Mouse (Mus musculus) hindbrain, embryonic 12.5 days (tissue): Measurements from ENCODE around the gene Rbm15b. TPM values are rescaled to one million over a fixed set of nuclear protein-coding genes. Genes with fewer than 3 reads are reported as not detected.
A peak's percentile ranks its signal among the peaks of the same experiment; 100 is the strongest.

Experiments
- ATAC-seq: fragments of 200-750 bp; cut with Nextera tagmentation; 2 replicates; pipeline ENCODE4 v1.8.0; 2017; ENCODE audit warnings: moderate TSS enrichment; ENCODE audit not compliant: low FRiP score
- H3K27ac ChIP-seq: fragments of 300-500 bp; sonication (generic); 2 replicates; pipeline ENCODE4 v1.5.1; 2016; ENCODE audit warnings: mild to moderate bottlenecking
- H3K27me3 ChIP-seq: fragments of 300-500 bp; sonication (generic); 2 replicates; pipeline ENCODE4 v1.6.1; 2016; ENCODE audit warnings: mild to moderate bottlenecking
- H3K36me3 ChIP-seq: fragments of 300-500 bp; sonication (generic); 2 replicates; pipeline ENCODE4 v1.6.1; 2016; ENCODE audit warnings: mild to moderate bottlenecking
- H3K4me1 ChIP-seq: fragments of 300-500 bp; sonication (generic); 2 replicates; pipeline ENCODE4 v1.6.1; 2016
- H3K4me2 ChIP-seq: fragments of 300-500 bp; sonication (generic); replicated peaks from 2 replicates; pipeline ENCODE4 v1.6.1; 2016; ENCODE audit warnings: mild to moderate bottlenecking
- H3K4me3 ChIP-seq: fragments of 300-500 bp; sonication (generic); 2 replicates; pipeline ENCODE4 v1.5.1; 2016; ENCODE audit warnings: mild to moderate bottlenecking
- H3K9ac ChIP-seq: fragments of 300-500 bp; sonication (generic); 2 replicates; pipeline ENCODE4 v1.6.1; 2016; ENCODE audit warnings: mild to moderate bottlenecking, moderate library complexity
- H3K9me3 ChIP-seq: fragments of 300-500 bp; sonication (generic); replicated peaks from 2 replicates; pipeline ENCODE4 v1.6.1; 2016; ENCODE audit warnings: mild to moderate bottlenecking
- WGBS: fragments of 180-500 bp; shearing (Covaris S2); methylation state at CpG from one replicate; pipeline ENCODE4 v1.1.7; 2016; 5-methylcytosine and 5-hydroxymethylcytosine counted together
- polyA plus RNA-seq: library from polyadenylated mRNA; unstranded; fragments of >200 nt; fragmentation: Nextera tagmentation; extraction: Ambion mirVana; gene quantifications from 2 replicates; pipeline ENCODE4 v1.2.1, GENCODE M21; 2016

Rbm15b gene
- polyA plus RNA-seq = 30.1 and 33.0 TPM in 2 replicates

DNA sequence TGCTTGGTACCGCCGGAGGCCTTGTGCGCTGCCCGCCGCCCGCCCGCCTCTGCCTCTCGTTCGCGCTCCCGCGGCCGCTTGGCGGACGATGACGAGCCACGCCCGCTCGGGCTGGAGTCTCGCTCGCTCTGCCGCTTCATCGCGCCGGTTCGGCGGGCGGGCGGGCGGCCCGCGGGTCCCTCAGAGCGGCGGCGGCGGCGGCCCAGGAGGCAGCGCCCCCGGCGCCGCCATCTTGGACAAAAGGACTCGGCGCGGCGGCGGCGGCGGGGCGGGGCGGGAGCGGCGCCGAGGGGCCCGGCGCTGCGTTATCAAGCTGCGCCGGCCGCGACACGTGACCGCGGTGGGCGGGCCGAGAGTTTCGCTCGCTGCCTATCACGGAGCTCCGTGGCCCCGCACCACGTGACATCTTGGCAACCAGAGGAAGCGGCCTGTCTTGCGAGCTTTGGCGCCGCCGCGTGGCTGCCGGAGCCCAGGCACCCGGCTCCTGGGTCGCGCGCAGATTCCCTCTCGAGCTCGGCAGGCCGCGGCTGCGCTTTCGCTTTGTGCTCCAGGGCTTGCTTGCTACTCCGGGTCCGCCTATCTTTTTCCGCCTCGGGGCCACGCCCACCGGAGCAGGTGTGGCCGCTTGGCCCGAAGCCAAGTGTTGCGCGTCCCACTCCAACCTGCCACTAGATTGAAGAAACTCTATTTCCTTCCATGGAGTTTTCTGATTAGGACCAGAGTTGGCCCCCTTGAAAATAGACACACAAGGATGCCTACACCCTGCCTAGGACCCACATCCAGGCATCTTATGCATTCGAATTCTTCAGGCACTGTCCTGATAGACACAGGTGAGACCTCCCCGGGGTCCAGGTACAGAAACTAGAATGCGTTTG, at the start of gene Rbm15b:
Rbm15b (minus strand) TSS at position 601 of the 875 bp plus-strand sequence.
- H3K36me3 ChIP-seq = peaks cover 56% of the 10 kb centered on the region
- H3K4me2 ChIP-seq = peak within 1 kb of the TSS; percentile 99
- H3K27me3 ChIP-seq = no peaks in the 10 kb centered on the region
- H3K9ac ChIP-seq = peak within 1 kb of the TSS; percentile 99
- 3% methylated on average over 63 of the region's 101 CpGs for WGBS
- H3K27ac ChIP-seq = peak within 1 kb of the TSS; percentile 91
- no peaks in the 10 kb centered on the region for H3K9me3 ChIP-seq
- H3K4me1 ChIP-seq = peaks cover 74% of the 10 kb centered on the region
- ATAC-seq = peak; percentile 63
- H3K4me3 ChIP-seq = peak within 1 kb of the TSS; percentile 94

- WGBS = 85% methylated on average over 1 of the region's 1 CpGs
- Histone ChIP-seq H3K4me3 (no peak overlapping the region), H3K36me3 (peaks cover 16% of the 10 kb centered on the region), H3K4me2 (no peak overlapping the region), H3K27me3 (no peaks in the 10 kb centered on the region), H3K4me1 (no peaks in the 10 kb centered on the region), H3K9ac (no peak overlapping the region), H3K9me3 (no peaks in the 10 kb centered on the region), H3K27ac (no peak overlapping the region)
- no peak for ATAC-seq
Observed at GRCm38 (mm10) chr9:106934998-106935397, 47.8 kb upstream of the Rbm15b start.

DNA sequence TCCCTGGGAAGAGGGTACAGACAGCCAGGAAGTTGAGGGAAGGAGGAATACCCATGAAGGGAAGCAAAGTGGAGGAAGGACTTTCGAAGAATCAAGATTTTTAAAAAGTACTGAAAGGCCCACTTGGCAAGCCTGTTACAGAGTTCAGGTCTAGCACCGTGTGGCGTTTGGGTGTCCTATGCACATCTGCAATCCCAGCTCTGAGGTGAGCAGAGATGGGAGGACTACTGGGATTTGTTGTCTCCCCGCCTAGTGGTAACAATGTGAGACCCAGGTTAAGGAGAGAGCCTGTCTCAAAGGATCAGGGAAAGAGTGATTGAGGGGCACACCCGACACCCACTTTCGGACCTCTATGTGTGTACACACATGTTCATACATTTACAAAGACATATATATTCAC, 27.6 kb upstream of the Rbm15b start:
- no peak overlapping the region for H3K9ac ChIP-seq
- no peak overlapping the region for H3K27ac ChIP-seq
- H3K36me3 ChIP-seq = 0 out of 2 replicates have a peak, but pooled peaks cover 2% of the 10 kb centered on the region
- no peak overlapping the region for H3K4me2 ChIP-seq
- no peak overlapping the region for H3K4me3 ChIP-seq
- no peaks in the 10 kb centered on the region for H3K9me3 ChIP-seq
- 93% methylated on average over 6 of the region's 6 CpGs for WGBS
- no peaks in the 10 kb centered on the region for H3K4me1 ChIP-seq
- ATAC-seq = no peak
- no peaks in the 10 kb centered on the region for H3K27me3 ChIP-seq

- H3K4me3 ChIP-seq = no peak overlapping the region
- H3K4me2 ChIP-seq = no peak overlapping the region
- H3K27me3 ChIP-seq = no peaks in the 10 kb centered on the region
- no peak overlapping the region for H3K9ac ChIP-seq
- no peaks in the 10 kb centered on the region for H3K9me3 ChIP-seq
- WGBS = 20% methylated on average over 1 of the region's 1 CpGs
- no peak for ATAC-seq
- no peaks in the 10 kb centered on the region for H3K4me1 ChIP-seq
- no peak overlapping the region for H3K27ac ChIP-seq
- 0 out of 2 replicates have a peak, but pooled peaks cover 2% of the 10 kb centered on the region for H3K36me3 ChIP-seq
Observed at GRCm38 (mm10) chr9:106913759-106914158, 26.5 kb upstream of the Rbm15b start.

GRCm38 (mm10) chr9:106911624-106912023, 24.4 kb upstream of the Rbm15b start:
- no peak overlapping the region for H3K4me3 ChIP-seq
- H3K36me3 ChIP-seq = peaks cover 7% of the 10 kb centered on the region; the same call in 1 of the 2 replicates
- WGBS = 73% methylated on average over 1 of the region's 1 CpGs
- no peak for ATAC-seq
- no peaks in the 10 kb centered on the region for H3K9me3 ChIP-seq
- H3K27ac ChIP-seq = no peak overlapping the region
- H3K4me1 ChIP-seq = no peaks in the 10 kb centered on the region
- no peak overlapping the region for H3K9ac ChIP-seq
- H3K4me2 ChIP-seq = no peak overlapping the region
- H3K27me3 ChIP-seq = no peaks in the 10 kb centered on the region

DNA sequence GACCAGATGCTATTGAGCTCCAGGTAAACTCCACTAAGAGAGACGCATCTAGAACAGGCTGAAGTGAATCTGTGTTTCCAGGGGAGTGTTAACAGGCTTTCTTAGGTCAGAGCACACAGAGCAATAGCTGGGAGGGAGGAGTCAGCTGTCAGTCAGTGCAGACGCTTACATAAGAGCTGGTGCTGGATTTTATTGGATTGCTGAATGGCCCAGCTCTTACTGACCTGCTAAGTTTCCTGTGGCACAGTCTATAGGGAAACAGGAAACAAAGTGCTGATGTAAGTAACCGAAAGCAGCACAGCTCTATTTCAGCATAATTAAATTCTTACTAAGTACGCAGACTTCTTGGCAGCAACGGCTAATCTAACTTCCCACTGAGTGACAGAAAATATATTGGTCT, 21.5 kb upstream of the Rbm15b start:
- 54% methylated on average over 5 of the region's 5 CpGs for WGBS
- Histone ChIP-seq H3K4me1 (no peaks in the 10 kb centered on the region), H3K36me3 (peaks cover 10% of the 10 kb centered on the region; the same call in 1 of the 2 replicates), H3K4me2 (no peak overlapping the region), H3K9me3 (no peaks in the 10 kb centered on the region), H3K27me3 (no peaks in the 10 kb centered on the region), H3K9ac (no peak overlapping the region), H3K4me3 (no peak overlapping the region), H3K27ac (no peak overlapping the region)
- no peak for ATAC-seq

GRCm38 (mm10) chr9:106908174-106908573, 20.9 kb upstream of the Rbm15b start:
- no peak overlapping the region for H3K4me2 ChIP-seq
- H3K9ac ChIP-seq = no peak overlapping the region
- H3K27ac ChIP-seq = no peak overlapping the region
- H3K4me1 ChIP-seq = no peaks in the 10 kb centered on the region
- no peaks in the 10 kb centered on the region for H3K9me3 ChIP-seq
- peaks cover 10% of the 10 kb centered on the region; the same call in 1 of the 2 replicates for H3K36me3 ChIP-seq
- no peaks in the 10 kb centered on the region for H3K27me3 ChIP-seq
- WGBS = 77% methylated on average over 3 of the region's 3 CpGs
- H3K4me3 ChIP-seq = no peak overlapping the region
- ATAC-seq = no peak

DNA sequence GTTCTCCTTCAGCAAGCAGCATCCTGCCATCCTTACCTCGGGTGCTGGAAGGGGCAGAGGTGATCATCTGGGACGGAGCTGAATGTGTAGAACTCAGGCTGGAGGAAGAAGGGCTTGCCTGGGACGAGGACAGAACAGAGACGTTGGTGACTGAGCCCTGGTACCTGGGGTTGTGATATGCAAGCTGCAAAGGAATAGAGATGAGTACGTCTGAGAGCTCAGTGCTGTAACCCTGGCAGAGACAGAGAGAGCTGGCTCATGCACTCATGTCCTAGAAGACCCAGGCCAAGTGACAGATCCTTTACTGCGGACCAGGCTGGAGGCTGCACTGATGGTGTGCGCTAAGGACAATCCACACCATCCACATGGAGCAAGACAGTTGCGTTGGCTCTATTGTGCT, 19.4 kb upstream of the Rbm15b start:
- ATAC-seq = no peak
- Histone ChIP-seq H3K9me3 (no peaks in the 10 kb centered on the region), H3K4me3 (no peak overlapping the region), H3K27ac (no peak overlapping the region), H3K9ac (no peak overlapping the region), H3K4me1 (no peaks in the 10 kb centered on the region), H3K4me2 (no peak overlapping the region), H3K36me3 (peaks cover 13% of the 10 kb centered on the region; the same call in 1 of the 2 replicates), H3K27me3 (no peaks in the 10 kb centered on the region)
- 90% methylated on average over 8 of the region's 8 CpGs for WGBS

GRCm38 (mm10) chr9:106903791-106904134, 16.5 kb upstream of the Rbm15b start:
- Histone ChIP-seq H3K9ac (no peak overlapping the region), H3K9me3 (no peaks in the 10 kb centered on the region), H3K27me3 (no peaks in the 10 kb centered on the region), H3K4me3 (no peak overlapping the region), H3K36me3 (peaks cover 12% of the 10 kb centered on the region), H3K4me2 (no peak overlapping the region), H3K4me1 (no peaks in the 10 kb centered on the region), H3K27ac (no peak overlapping the region)
- ATAC-seq = no peak
- WGBS = 10% methylated on average over 1 of the region's 1 CpGs

- no peak overlapping the region for H3K9ac ChIP-seq
- no peak overlapping the region for H3K4me3 ChIP-seq
- H3K27me3 ChIP-seq = no peaks in the 10 kb centered on the region
- H3K36me3 ChIP-seq = peaks cover 12% of the 10 kb centered on the region
- 75% methylated on average over 4 of the region's 4 CpGs for WGBS
- no peak for ATAC-seq
- H3K27ac ChIP-seq = no peak overlapping the region
- no peaks in the 10 kb centered on the region for H3K4me1 ChIP-seq
- H3K9me3 ChIP-seq = no peaks in the 10 kb centered on the region
- H3K4me2 ChIP-seq = no peak overlapping the region
Observed at GRCm38 (mm10) chr9:106903099-106903790, 16.0 kb upstream of the Rbm15b start.

DNA sequence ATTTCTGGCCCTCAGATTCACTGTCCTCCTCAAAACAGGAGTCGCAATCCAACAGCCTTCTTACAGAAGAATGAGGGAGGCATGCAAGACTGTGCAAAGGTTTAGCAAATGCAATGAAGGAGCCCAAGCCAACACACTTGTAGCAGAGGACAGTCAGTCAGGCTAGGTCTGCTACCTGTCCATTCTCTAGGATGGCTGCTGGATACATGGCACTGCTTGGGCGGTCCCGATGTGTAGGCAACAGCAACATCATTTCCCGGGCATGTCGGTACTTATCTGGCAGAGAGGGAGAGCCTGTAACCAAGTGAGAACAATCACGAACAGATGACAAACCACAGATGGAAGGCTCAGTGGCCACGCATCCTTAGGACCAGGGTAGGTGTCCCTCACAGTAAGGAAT, 14.4 kb upstream of the Rbm15b start:
- no peaks in the 10 kb centered on the region for H3K4me1 ChIP-seq
- ATAC-seq = no peak
- no peaks in the 10 kb centered on the region for H3K27me3 ChIP-seq
- no peak overlapping the region for H3K4me3 ChIP-seq
- H3K36me3 ChIP-seq = peaks cover 9% of the 10 kb centered on the region; the same call in 1 of the 2 replicates
- WGBS = 90% methylated on average over 7 of the region's 7 CpGs
- H3K9ac ChIP-seq = no peak overlapping the region
- no peak overlapping the region for H3K4me2 ChIP-seq
- H3K27ac ChIP-seq = no peak overlapping the region
- no peaks in the 10 kb centered on the region for H3K9me3 ChIP-seq

GRCm38 (mm10) chr9:106898901-106899300, 11.7 kb upstream of the Rbm15b start:
- WGBS = 94% methylated on average over 1 of the region's 1 CpGs
- Histone ChIP-seq H3K4me1 (no peaks in the 10 kb centered on the region), H3K27me3 (no peaks in the 10 kb centered on the region), H3K9ac (no peak overlapping the region), H3K4me2 (no peak overlapping the region), H3K4me3 (no peak overlapping the region), H3K27ac (no peak overlapping the region), H3K9me3 (no peaks in the 10 kb centered on the region), H3K36me3 (peaks cover 10% of the 10 kb centered on the region; the same call in 1 of the 2 replicates)
- ATAC-seq = no peak
